In genomic region chr10:70119851-70120370, GRCm38 (mm10) we compare ENCODE assay signal across 8 mouse cellular contexts. TPM values are rescaled to one million over a fixed set of nuclear protein-coding genes. Genes with fewer than 3 reads are reported as not detected.
DNase-seq lines count a peak whose midpoint lies in the region; ATAC-seq and TF ChIP-seq lines count a peak whose summit lies in the region.

No protein-coding gene starts in this region.

- WGBS in limb, embryonic 12.5 days, result 48% methylated on average over 9 of the region's 9 CpGs
- WGBS in limb, embryonic 10.5 days, result 51% methylated on average over 9 of the region's 9 CpGs
- WGBS in hindbrain, embryonic 12.5 days, result 35% methylated on average over 9 of the region's 9 CpGs
- WGBS in neural tube, embryonic 13.5 days, result 36% methylated on average over 9 of the region's 9 CpGs
- WGBS in cerebellum, adult 2 months, result 70% methylated on average over 9 of the region's 9 CpGs

- TF ChIP-seq CTCF in cerebellum, adult 2 months (IDR thresholded peaks at IDR 0.05; ENCODE audit: borderline replicate concordance, insufficient read depth, low read depth, low read length), result no peak

- no peaks in the 10 kb centered on the region for H3K27me3 ChIP-seq in limb, embryonic 12.5 days
- H3K27me3 ChIP-seq in limb, embryonic 10.5 days (ENCODE audit: low read depth, poor library complexity, severe bottlenecking), result no peaks in the 10 kb centered on the region
- no peaks in the 10 kb centered on the region for H3K27me3 ChIP-seq in hindbrain, embryonic 12.5 days
- no peaks in the 10 kb centered on the region for H3K27me3 ChIP-seq in neural tube, embryonic 13.5 days
- H3K27me3 ChIP-seq in cerebellum, adult 2 months (ENCODE audit: control insufficient read depth, insufficient read depth, low read length), result no peaks in the 10 kb centered on the region

- no peaks in the 10 kb centered on the region for H3K36me3 ChIP-seq in limb, embryonic 12.5 days
- peaks cover 10% of the 10 kb centered on the region for H3K36me3 ChIP-seq in limb, embryonic 10.5 days
- no peaks in the 10 kb centered on the region for H3K36me3 ChIP-seq in hindbrain, embryonic 12.5 days
- H3K36me3 ChIP-seq in neural tube, embryonic 13.5 days, result no peaks in the 10 kb centered on the region

- H3K4me3 ChIP-seq in limb, embryonic 12.5 days (replicated peaks), result no peak overlapping the region
- no peak overlapping the region for H3K4me3 ChIP-seq in limb, embryonic 10.5 days
- no peak overlapping the region for H3K4me3 ChIP-seq in hindbrain, embryonic 12.5 days
- H3K4me3 ChIP-seq in neural tube, embryonic 13.5 days, result no peak overlapping the region
- no peak overlapping the region for H3K4me3 ChIP-seq in cerebellum, adult 2 months (replicated peaks; ENCODE audit: insufficient read depth, low read depth, low read length)

- peaks cover 24% of the 10 kb centered on the region for H3K4me1 ChIP-seq in limb, embryonic 12.5 days (replicated peaks)
- peaks cover 21% of the 10 kb centered on the region for H3K4me1 ChIP-seq in limb, embryonic 10.5 days
- peaks cover 38% of the 10 kb centered on the region for H3K4me1 ChIP-seq in hindbrain, embryonic 12.5 days
- peaks cover 50% of the 10 kb centered on the region for H3K4me1 ChIP-seq in neural tube, embryonic 13.5 days (replicated peaks)
- H3K4me1 ChIP-seq in cerebellum, adult 2 months (ENCODE audit: control insufficient read depth, insufficient read depth, low read length), result peaks cover 15% of the 10 kb centered on the region; the same call in 1 of the 2 replicates

- H3K27ac ChIP-seq in limb, embryonic 12.5 days, result no peak overlapping the region
- no peak overlapping the region for H3K27ac ChIP-seq in limb, embryonic 10.5 days
- peak overlapping the region; percentile 81 for H3K27ac ChIP-seq in hindbrain, embryonic 12.5 days
- H3K27ac ChIP-seq in neural tube, embryonic 13.5 days (replicated peaks), result peak overlapping the region; percentile 75
- H3K27ac ChIP-seq in cerebellum, adult 2 months (ENCODE audit: insufficient read depth, low read length), result no peak overlapping the region; the same call in 1 of the 2 replicates

- no peak for ATAC-seq in limb, embryonic 12.5 days (ENCODE audit: insufficient number of reproducible peaks, insufficient read depth, low FRiP score, low TSS enrichment, low read depth)
- no peak for ATAC-seq in hindbrain, embryonic 12.5 days (ENCODE audit: low FRiP score)
- no peak for ATAC-seq in neural tube, embryonic 13.5 days (ENCODE audit: low read depth)

- H3K4me2 ChIP-seq in limb, embryonic 12.5 days, result peak overlapping the region; percentile 18; the same call in 1 of the 2 replicates
- H3K4me2 ChIP-seq in hindbrain, embryonic 12.5 days (replicated peaks), result no peak overlapping the region; the same call in 1 of the 2 replicates
- H3K4me2 ChIP-seq in neural tube, embryonic 13.5 days, result peak overlapping the region; percentile 25; the same call in 1 of the 2 replicates

- no peak for DNase-seq in limb, embryonic 10.5 days (ENCODE audit: low spot score)
- DNase-seq in adrenal gland, postnatal 36 days, result peak; percentile 31 to 35
- no peak for DNase-seq in urinary bladder, postnatal 10 days (ENCODE audit: low spot score)
- DNase-seq in urinary bladder, adult 18-20 months (ENCODE audit: low spot score in 2 of 2), result no peak
- DNase-seq in cerebellum, adult 2 months, result no peak

- TF ChIP-seq POLR2A in cerebellum, adult 2 months (IDR thresholded peaks at IDR 0.05; ENCODE audit: borderline replicate concordance, insufficient read depth, low read length), result no peak

- no peak overlapping the region for H3K9ac ChIP-seq in limb, embryonic 12.5 days (replicated peaks)
- H3K9ac ChIP-seq in hindbrain, embryonic 12.5 days, result peak overlapping the region; percentile 15; the same call in 1 of the 2 replicates
- H3K9ac ChIP-seq in neural tube, embryonic 13.5 days, result peak overlapping the region; percentile 56

- no peaks in the 10 kb centered on the region for H3K9me3 ChIP-seq in limb, embryonic 12.5 days
- H3K9me3 ChIP-seq in limb, embryonic 10.5 days (replicated peaks), result no peaks in the 10 kb centered on the region
- H3K9me3 ChIP-seq in hindbrain, embryonic 12.5 days (replicated peaks), result no peaks in the 10 kb centered on the region
- H3K9me3 ChIP-seq in neural tube, embryonic 13.5 days, result no peaks in the 10 kb centered on the region

RNA-seq across cellular contexts. Expression of gene Ccdc6, which starts 23.0 kb away (rescaled TPM):
- 14.3 and 15.5 TPM in 2 replicates for polyA plus RNA-seq in limb, embryonic 12.5 days (2016; fragmentation: Nextera tagmentation; extraction: Ambion mirVana)
- 15.6 and 15.8 TPM in 2 replicates for polyA plus RNA-seq in limb, embryonic 10.5 days (2016; fragmentation: Nextera tagmentation; extraction: Ambion mirVana)
- 10 to 100 TPM; 50.2 to 98.3 TPM for total RNA-seq in adrenal gland, postnatal 36 days (2021)
- 17.0 and 18.9 TPM in 2 replicates for polyA plus RNA-seq in hindbrain, embryonic 12.5 days (2016; fragmentation: Nextera tagmentation; extraction: Ambion mirVana)
- polyA plus RNA-seq in neural tube, embryonic 13.5 days (2015; fragmentation: Nextera tagmentation; extraction: Ambion mirVana), result 20.6 and 22.3 TPM in 2 replicates
- 28.0 and 31.7 TPM in 2 replicates for polyA plus RNA-seq in cerebellum, adult 2 months (2012; rRNA removed)

Comparison
In these comparisons a context has a peak if more than half of its experiments do, and no peak if none do; other contexts are left out.
1. H3K27ac ChIP-seq: peak in hindbrain, embryonic 12.5 days (single experiment) and neural tube, embryonic 13.5 days (single experiment); none in limb, embryonic 12.5 days (single experiment), limb, embryonic 10.5 days (single experiment) and cerebellum, adult 2 months (single experiment).
2. DNase-seq: peak in adrenal gland, postnatal 36 days (2 of 2); none in limb, embryonic 10.5 days (single experiment), urinary bladder, postnatal 10 days (single experiment), urinary bladder, adult 18-20 months (0 of 2) and cerebellum, adult 2 months (0 of 2).